Mouse (Mus musculus): ENCODE results near the gene 4921507P07Rik. TPM values are rescaled to one million over a fixed set of nuclear protein-coding genes. Genes with fewer than 3 reads are reported as not detected.
"Not testable (repeated sequence)": the region's sequence is repeated elsewhere in the genome, so short reads cannot be mapped to it uniquely, and the experiment has no call there.

Gene 4921507P07Rik
- total RNA-seq, 2 experiments from 2014 or later, result 0.19 to 0.30 TPM

- DNase-seq (ENCODE audit: extremely low spot score in 1 of 2, low spot score in 1 of 2), result no peak
Measured at GRCm38 (mm10) chr6:50560776-50561175, 35.7 kb downstream of the 4921507P07Rik start.

GRCm38 (mm10) chr6:50558877-50559276 lies 37.6 kb downstream of the 4921507P07Rik start:
- no peak for DNase-seq (ENCODE audit: extremely low spot score in 1 of 2, low spot score in 1 of 2)

- no peak for DNase-seq (ENCODE audit: extremely low spot score in 1 of 2, low spot score in 1 of 2)
Measured at GRCm38 (mm10) chr6:50557566-50557965, 38.9 kb downstream of the 4921507P07Rik start.

GRCm38 (mm10) chr6:50554223-50554622 lies 42.2 kb downstream of the 4921507P07Rik start:
- DNase-seq (ENCODE audit: extremely low spot score in 1 of 2, low spot score in 1 of 2), result not testable (repeated sequence)

GRCm38 (mm10) chr6:50552881-50553518 lies 43.4 kb downstream of the 4921507P07Rik start:
- no peak for DNase-seq (ENCODE audit: extremely low spot score in 1 of 2, low spot score in 1 of 2)

GRCm38 (mm10) chr6:50549791-50550190 lies 46.6 kb downstream of the 4921507P07Rik start:
- peak in 1 of 2 experiments; percentile 19 for DNase-seq (ENCODE audit: extremely low spot score in 1 of 2, low spot score in 1 of 2)

GRCm38 (mm10) chr6:50549051-50549450 lies 47.4 kb downstream of the 4921507P07Rik start:
- DNase-seq (ENCODE audit: extremely low spot score in 1 of 2, low spot score in 1 of 2), result no peak

- DNase-seq (ENCODE audit: extremely low spot score in 1 of 2, low spot score in 1 of 2), result peak in 1 of 2 experiments; percentile 21
Measured at GRCm38 (mm10) chr6:50545412-50546043, 50.9 kb downstream of the 4921507P07Rik start.

- DNase-seq (ENCODE audit: extremely low spot score in 1 of 2, low spot score in 1 of 2), result no peak
Measured at GRCm38 (mm10) chr6:50542535-50542934, 53.9 kb downstream of the 4921507P07Rik start.

- DNase-seq (ENCODE audit: extremely low spot score in 1 of 2, low spot score in 1 of 2), result no peak
Measured at GRCm38 (mm10) chr6:50539641-50540040, 56.8 kb downstream of the 4921507P07Rik start.

GRCm38 (mm10) chr6:50536461-50536892 lies 60.0 kb downstream of the 4921507P07Rik start:
- peak; percentile 70 to 89 for DNase-seq (ENCODE audit: extremely low spot score in 1 of 2, low spot score in 1 of 2)

- no peak for DNase-seq (ENCODE audit: extremely low spot score in 1 of 2, low spot score in 1 of 2)
Measured at GRCm38 (mm10) chr6:50535346-50535745, 61.1 kb downstream of the 4921507P07Rik start.

GRCm38 (mm10) chr6:50531920-50532319 lies 64.5 kb downstream of the 4921507P07Rik start:
- no peak for DNase-seq (ENCODE audit: extremely low spot score in 1 of 2, low spot score in 1 of 2)

GRCm38 (mm10) chr6:50531003-50531402 lies 65.4 kb downstream of the 4921507P07Rik start:
- no peak for DNase-seq (ENCODE audit: extremely low spot score in 1 of 2, low spot score in 1 of 2)

GRCm38 (mm10) chr6:50529194-50529593 lies 67.2 kb downstream of the 4921507P07Rik start:
- DNase-seq (ENCODE audit: extremely low spot score in 1 of 2, low spot score in 1 of 2), result no peak

- no peak for DNase-seq (ENCODE audit: extremely low spot score in 1 of 2, low spot score in 1 of 2)
Measured at GRCm38 (mm10) chr6:50527416-50527815, 69.0 kb downstream of the 4921507P07Rik start.

GRCm38 (mm10) chr6:50526597-50527024 lies 69.8 kb downstream of the 4921507P07Rik start:
- DNase-seq (ENCODE audit: extremely low spot score in 1 of 2, low spot score in 1 of 2), result peak; percentile 56 to 83

- DNase-seq (ENCODE audit: extremely low spot score in 1 of 2, low spot score in 1 of 2), result no peak
Measured at GRCm38 (mm10) chr6:50525846-50526245, 70.6 kb downstream of the 4921507P07Rik start.

- no peak for DNase-seq (ENCODE audit: extremely low spot score in 1 of 2, low spot score in 1 of 2)
Measured at GRCm38 (mm10) chr6:50524261-50524896, 72.1 kb downstream of the 4921507P07Rik start.
